8 mouse cellular contexts compared by ENCODE assay signal in genomic region chr11:90665161-90665560, GRCm38 (mm10). TPM values are rescaled to one million over a fixed set of nuclear protein-coding genes. Genes with fewer than 3 reads are reported as not detected.
A peak's percentile ranks its signal among the peaks of the same experiment; 100 is the strongest.
DNase-seq lines count a peak whose midpoint lies in the region; ATAC-seq and TF ChIP-seq lines count a peak whose summit lies in the region.

No protein-coding gene starts in this region.

- no peak overlapping the region for H3K9ac ChIP-seq in forebrain, embryonic 14.5 days (ENCODE audit: low read length)
- 0 out of 2 replicates have a peak overlapping the region, but pooled peaks have one; percentile 17 for H3K9ac ChIP-seq in kidney, embryonic 16.5 days (replicated peaks; ENCODE audit: low read length)
- H3K9ac ChIP-seq in stomach, postnatal 0 days (ENCODE audit: low read length), result no peak overlapping the region

- H3K4me3 ChIP-seq in megakaryocyte, embryonic 14.5 days (replicated peaks), result peak overlapping the region; percentile 85
- H3K4me3 ChIP-seq in forebrain, embryonic 14.5 days (ENCODE audit: low read depth, low read length), result no peak overlapping the region
- no peak overlapping the region for H3K4me3 ChIP-seq in kidney, embryonic 16.5 days (ENCODE audit: low read length)
- H3K4me3 ChIP-seq in stomach, postnatal 0 days (ENCODE audit: low read depth, low read length), result no peak overlapping the region

- TF ChIP-seq CTCF in stomach, postnatal 0 days (IDR thresholded peaks at IDR 0.05; ENCODE audit: low read depth), result no peak

- H3K4me1 ChIP-seq in megakaryocyte, embryonic 14.5 days, result peaks cover 74% of the 10 kb centered on the region
- peaks cover 17% of the 10 kb centered on the region for H3K4me1 ChIP-seq in forebrain, embryonic 14.5 days (ENCODE audit: control insufficient read depth, insufficient read depth, low read length)
- peaks cover 36% of the 10 kb centered on the region for H3K4me1 ChIP-seq in kidney, embryonic 16.5 days (ENCODE audit: insufficient read depth, low read length)
- peaks cover 11% of the 10 kb centered on the region; the same call in 1 of the 2 replicates for H3K4me1 ChIP-seq in stomach, postnatal 0 days (replicated peaks; ENCODE audit: control insufficient read depth, insufficient read depth)

- H3K9me3 ChIP-seq in megakaryocyte, embryonic 14.5 days, result no peaks in the 10 kb centered on the region
- H3K9me3 ChIP-seq in forebrain, embryonic 14.5 days (replicated peaks; ENCODE audit: control insufficient read depth, low read length), result no peaks in the 10 kb centered on the region
- no peaks in the 10 kb centered on the region for H3K9me3 ChIP-seq in kidney, embryonic 16.5 days (ENCODE audit: low read length)
- H3K9me3 ChIP-seq in stomach, postnatal 0 days (ENCODE audit: control insufficient read depth, low read length), result no peaks in the 10 kb centered on the region

- DNase-seq in forebrain, embryonic 14.5 days (ENCODE audit: low spot score), result peak; percentile 70
- peak; percentile 40 for DNase-seq in lung, postnatal 25 days (ENCODE audit: low spot score)
- peak; percentile 47 for DNase-seq in stomach, postnatal 0 days (ENCODE audit: low spot score)
- DNase-seq in cerebellum, postnatal 14 days, result no peak

- no peaks in the 10 kb centered on the region for H3K27me3 ChIP-seq in megakaryocyte, embryonic 14.5 days (replicated peaks)
- H3K27me3 ChIP-seq in forebrain, embryonic 14.5 days (replicated peaks; ENCODE audit: control insufficient read depth, insufficient read depth, low read length), result no peaks in the 10 kb centered on the region
- H3K27me3 ChIP-seq in kidney, embryonic 16.5 days (ENCODE audit: insufficient read depth, low read length), result no peaks in the 10 kb centered on the region
- no peaks in the 10 kb centered on the region for H3K27me3 ChIP-seq in stomach, postnatal 0 days (ENCODE audit: control insufficient read depth, insufficient read depth, low read length)

- H3K4me2 ChIP-seq in forebrain, embryonic 14.5 days (ENCODE audit: low read length), result no peak overlapping the region
- peak overlapping the region; percentile 17 for H3K4me2 ChIP-seq in kidney, embryonic 16.5 days (replicated peaks; ENCODE audit: low read depth, low read length)
- peak overlapping the region; percentile 40 for H3K4me2 ChIP-seq in stomach, postnatal 0 days (replicated peaks; ENCODE audit: low read depth)

- peak overlapping the region; percentile 61 for H3K27ac ChIP-seq in forebrain, embryonic 14.5 days (ENCODE audit: low read depth, low read length)
- H3K27ac ChIP-seq in kidney, embryonic 16.5 days (ENCODE audit: low read length), result peak overlapping the region; percentile 77
- peak overlapping the region; percentile 75 for H3K27ac ChIP-seq in stomach, postnatal 0 days (replicated peaks)

- ATAC-seq in megakaryocyte, adult 5-6 weeks (ENCODE audit: poor library complexity, severe bottlenecking), result no peak
- ATAC-seq in forebrain, embryonic 14.5 days, result peak; percentile 81
- peak; percentile 71 for ATAC-seq in kidney, embryonic 16.5 days (ENCODE audit: low FRiP score, low TSS enrichment)
- no peak for ATAC-seq in stomach, postnatal 0 days (ENCODE audit: low FRiP score, low TSS enrichment)
- no peak for ATAC-seq in megakaryocyte progenitor cell, adult 5-6 weeks (replicated peaks; ENCODE audit: poor library complexity)

- no peak for TF ChIP-seq EP300 in stomach, postnatal 0 days (optimal IDR thresholded peaks at IDR 0.05)

- H3K36me3 ChIP-seq in megakaryocyte, embryonic 14.5 days (replicated peaks; ENCODE audit: low read length), result peaks cover 75% of the 10 kb centered on the region
- H3K36me3 ChIP-seq in forebrain, embryonic 14.5 days (ENCODE audit: control insufficient read depth, insufficient read depth, low read length), result peaks cover 7% of the 10 kb centered on the region; the same call in 1 of the 2 replicates
- peaks cover 5% of the 10 kb centered on the region; the same call in 1 of the 2 replicates for H3K36me3 ChIP-seq in kidney, embryonic 16.5 days (ENCODE audit: insufficient read depth, low read length)
- 0 out of 2 replicates have a peak, but pooled peaks cover 5% of the 10 kb centered on the region for H3K36me3 ChIP-seq in stomach, postnatal 0 days (ENCODE audit: control insufficient read depth, insufficient read depth, low read length)

- WGBS in forebrain, embryonic 14.5 days, result 0% methylated on average over 6 of the region's 6 CpGs
- WGBS in kidney, embryonic 16.5 days, result 12% methylated on average over 6 of the region's 6 CpGs
- 14% methylated on average over 6 of the region's 6 CpGs for WGBS in stomach, postnatal 0 days

RNA-seq across cellular contexts. Expression of gene Tom1l1, which starts 23.0 kb away (rescaled TPM):
- 1.9 and 3.3 TPM in 2 replicates for polyA plus RNA-seq in megakaryocyte, embryonic 14.5 days (2012; ENCODE audit: insufficient read depth, low replicate concordance)
- 0.47 and 1.3 TPM in 2 replicates for total RNA-seq in megakaryocyte, adult 5-6 weeks (2015)
- total RNA-seq in megakaryocyte, adult 5-6 weeks (2017), result 2.2 and 5.9 TPM in 2 replicates
- polyA plus RNA-seq in forebrain, embryonic 14.5 days (2014; fragmentation: Nextera tagmentation; extraction: Ambion mirVana), result 13.9 and 14.0 TPM in 2 replicates
- polyA plus RNA-seq in kidney, embryonic 16.5 days (2015; fragmentation: Nextera tagmentation; extraction: Ambion mirVana), result 33.9 and 36.1 TPM in 2 replicates
- polyA plus RNA-seq in stomach, postnatal 0 days (2015; fragmentation: Nextera tagmentation; extraction: Ambion mirVana), result 36.5 and 37.1 TPM in 2 replicates
- total RNA-seq in megakaryocyte progenitor cell, adult 5-6 weeks (2015), result 7.9 and 10.2 TPM in 2 replicates
- 9.8 and 15.6 TPM in 2 replicates for total RNA-seq in megakaryocyte progenitor cell, adult 5-6 weeks (2017)

RNA-seq across cellular contexts. Expression of gene Cox11, which starts 27.2 kb away (rescaled TPM):
- polyA plus RNA-seq in megakaryocyte, embryonic 14.5 days (2012; ENCODE audit: insufficient read depth, low replicate concordance), result 10.5 and 16.0 TPM in 2 replicates
- total RNA-seq in megakaryocyte, adult 5-6 weeks (2015), result 18.5 and 22.2 TPM in 2 replicates
- total RNA-seq in megakaryocyte, adult 5-6 weeks (2017), result 6.4 and 11.7 TPM in 2 replicates
- 21.4 and 22.1 TPM in 2 replicates for polyA plus RNA-seq in forebrain, embryonic 14.5 days (2014; fragmentation: Nextera tagmentation; extraction: Ambion mirVana)
- polyA plus RNA-seq in kidney, embryonic 16.5 days (2015; fragmentation: Nextera tagmentation; extraction: Ambion mirVana), result 36.6 and 37.9 TPM in 2 replicates
- 23.6 and 28.4 TPM in 2 replicates for polyA plus RNA-seq in stomach, postnatal 0 days (2015; fragmentation: Nextera tagmentation; extraction: Ambion mirVana)
- total RNA-seq in megakaryocyte progenitor cell, adult 5-6 weeks (2015), result 29.9 and 35.5 TPM in 2 replicates
- 15.5 and 17.2 TPM in 2 replicates for total RNA-seq in megakaryocyte progenitor cell, adult 5-6 weeks (2017)

RNA-seq across cellular contexts. Expression of gene Stxbp4, which starts 27.3 kb away (rescaled TPM):
- polyA plus RNA-seq in megakaryocyte, embryonic 14.5 days (2012; ENCODE audit: insufficient read depth, low replicate concordance), result 0.15 TPM in 1 of 2 replicates, not detected in the other
- 1.7 and 2.6 TPM in 2 replicates for total RNA-seq in megakaryocyte, adult 5-6 weeks (2015)
- total RNA-seq in megakaryocyte, adult 5-6 weeks (2017), result 0.95 and 1.1 TPM in 2 replicates
- 14.7 and 16.8 TPM in 2 replicates for polyA plus RNA-seq in forebrain, embryonic 14.5 days (2014; fragmentation: Nextera tagmentation; extraction: Ambion mirVana)
- polyA plus RNA-seq in kidney, embryonic 16.5 days (2015; fragmentation: Nextera tagmentation; extraction: Ambion mirVana), result 23.3 and 29.4 TPM in 2 replicates
- polyA plus RNA-seq in stomach, postnatal 0 days (2015; fragmentation: Nextera tagmentation; extraction: Ambion mirVana), result 2.7 and 3.4 TPM in 2 replicates
- total RNA-seq in megakaryocyte progenitor cell, adult 5-6 weeks (2015), result 5.0 and 7.4 TPM in 2 replicates
- 2.7 and 4.4 TPM in 2 replicates for total RNA-seq in megakaryocyte progenitor cell, adult 5-6 weeks (2017)

Comparison
In these comparisons a context has a peak if more than half of its experiments do, and no peak if none do; other contexts are left out.
1. ATAC-seq: peak in forebrain, embryonic 14.5 days (single experiment) and kidney, embryonic 16.5 days (single experiment); none in megakaryocyte, adult 5-6 weeks (single experiment), stomach, postnatal 0 days (single experiment) and megakaryocyte progenitor cell, adult 5-6 weeks (single experiment).
2. DNase-seq: peak in forebrain, embryonic 14.5 days (single experiment), lung, postnatal 25 days (single experiment) and stomach, postnatal 0 days (single experiment); none in cerebellum, postnatal 14 days (0 of 2).
3. Peak in every context shown above with its lines, with median percentiles within 50 percentile points of each other: H3K27ac ChIP-seq.